Mouse (Mus musculus): Measurements from ENCODE around the gene Gm20696. TPM values are rescaled to one million over a fixed set of nuclear protein-coding genes. Genes with fewer than 3 reads are reported as not detected.
A peak's percentile ranks its signal among the peaks of the same experiment; 100 is the strongest.

Gene Gm20696
- total and polyA plus RNA-seq, 3 experiments, result 1.5 to 7.1 TPM; not detected in 1

DNA sequence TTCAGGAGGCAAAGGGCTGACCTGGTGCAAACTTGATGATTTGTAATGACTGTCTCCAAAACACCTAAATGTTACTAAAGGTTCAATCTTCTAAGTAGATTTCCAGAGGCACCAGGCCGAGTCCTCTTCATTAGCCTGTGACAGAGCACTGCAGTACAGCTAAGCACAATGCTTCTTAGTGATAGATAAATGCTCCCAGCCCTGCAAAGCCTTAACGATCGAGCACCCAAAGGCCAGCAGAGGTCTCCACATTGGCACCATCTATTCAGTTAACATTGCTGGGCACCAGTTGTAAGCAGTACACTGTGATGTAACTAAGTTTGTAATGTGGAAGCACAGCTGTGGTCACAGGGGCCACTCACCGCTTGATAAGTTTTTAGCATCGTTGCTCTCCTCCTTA lies 22.2 kb downstream of the Gm20696 start:
- no peak for ATAC-seq (ENCODE audit: extremely low read depth, insufficient number of reproducible peaks, low FRiP score, poor library complexity, severe bottlenecking)

DNA sequence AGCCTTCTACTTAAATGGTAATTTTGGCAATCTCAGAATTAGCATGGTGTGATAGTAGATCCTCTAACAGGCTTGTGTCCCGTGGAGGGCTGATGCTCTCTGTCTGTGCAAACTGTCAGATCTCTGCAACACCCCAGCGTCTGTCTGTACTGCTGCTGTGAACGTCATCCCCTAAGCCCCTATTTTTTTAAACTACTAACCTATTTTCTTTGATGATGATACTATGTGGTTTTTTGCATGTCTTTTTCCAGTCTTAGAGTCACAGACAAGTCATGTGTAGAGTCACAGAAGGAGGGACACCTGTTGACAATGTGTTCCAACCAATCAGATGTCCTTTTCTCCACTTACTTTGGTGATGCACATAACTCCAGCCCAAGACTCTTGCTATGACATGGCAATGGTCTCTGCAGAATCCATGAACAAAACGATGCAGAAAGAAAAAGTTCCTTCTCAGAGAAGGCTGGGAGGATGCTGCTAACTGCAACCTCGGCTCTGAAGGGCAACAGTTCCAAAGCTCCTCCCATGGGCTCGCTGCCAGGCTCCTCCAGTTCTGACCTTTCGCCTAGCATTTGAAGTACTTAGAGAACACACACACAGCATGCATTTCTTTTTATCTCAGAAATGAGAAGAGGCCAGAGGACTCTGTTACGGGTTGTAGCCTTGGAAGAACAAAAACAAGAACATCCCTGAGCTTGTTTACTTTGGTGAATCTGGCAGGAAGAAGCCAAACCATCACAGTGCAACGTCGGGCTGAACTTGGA lies 23.0 kb downstream of the Gm20696 start:
- TF ChIP-seq CTCF (IDR thresholded peaks at IDR 0.05; ENCODE audit: low read depth, low read length), result no peak
- no peak for TF ChIP-seq TAL1 (conservative IDR thresholded peaks at IDR 0.05; ENCODE audit: low read depth, low read length)
- TF ChIP-seq GATA2 (IDR thresholded peaks at IDR 0.05; ENCODE audit: borderline replicate concordance, low read depth, low read length), result no peak
- no peak for TF ChIP-seq GATA1 (IDR thresholded peaks at IDR 0.05; ENCODE audit: borderline replicate concordance, low read length)
- no peak for TF ChIP-seq POLR2AphosphoS5 (IDR thresholded peaks at IDR 0.05; ENCODE audit: insufficient replicate concordance, low read depth, low read length)
- H3K27me3 ChIP-seq (ENCODE audit: insufficient read depth, low read length), result no peaks in the 10 kb centered on the region
- H3K4me3 ChIP-seq (ENCODE audit: low read depth, low read length), result no peak overlapping the region
- ATAC-seq (ENCODE audit: extremely low read depth, insufficient number of reproducible peaks, low FRiP score, poor library complexity, severe bottlenecking), result no peak
- DNase-seq (ENCODE audit: low spot score), result no peak
- H3K36me3 ChIP-seq (replicated peaks), result no peaks in the 10 kb centered on the region
- H3K9me3 ChIP-seq (replicated peaks), result peaks cover 48% of the 10 kb centered on the region
- no peaks in the 10 kb centered on the region for H3K4me1 ChIP-seq (ENCODE audit: insufficient read depth, low read depth, low read length)

More for the DNA sequence above, 22.2 kb downstream of the Gm20696 start:
- H3K4me1 ChIP-seq (ENCODE audit: insufficient read depth, low read depth, low read length), result no peaks in the 10 kb centered on the region
- H3K4me3 ChIP-seq (ENCODE audit: low read depth, low read length), result no peak overlapping the region
- no peak for DNase-seq (ENCODE audit: low spot score)
- TF ChIP-seq CTCF (IDR thresholded peaks at IDR 0.05; ENCODE audit: low read depth, low read length) (no peak), POLR2AphosphoS5 (IDR thresholded peaks at IDR 0.05; ENCODE audit: insufficient replicate concordance, low read depth, low read length) (no peak), TAL1 (conservative IDR thresholded peaks at IDR 0.05; ENCODE audit: low read depth, low read length) (no peak), GATA2 (IDR thresholded peaks at IDR 0.05; ENCODE audit: borderline replicate concordance, low read depth, low read length) (no peak), GATA1 (IDR thresholded peaks at IDR 0.05; ENCODE audit: borderline replicate concordance, low read length) (no peak)
- H3K9me3 ChIP-seq (replicated peaks), result peaks cover 45% of the 10 kb centered on the region
- H3K27me3 ChIP-seq (ENCODE audit: insufficient read depth, low read length), result no peaks in the 10 kb centered on the region
- H3K36me3 ChIP-seq (replicated peaks), result no peaks in the 10 kb centered on the region

DNA sequence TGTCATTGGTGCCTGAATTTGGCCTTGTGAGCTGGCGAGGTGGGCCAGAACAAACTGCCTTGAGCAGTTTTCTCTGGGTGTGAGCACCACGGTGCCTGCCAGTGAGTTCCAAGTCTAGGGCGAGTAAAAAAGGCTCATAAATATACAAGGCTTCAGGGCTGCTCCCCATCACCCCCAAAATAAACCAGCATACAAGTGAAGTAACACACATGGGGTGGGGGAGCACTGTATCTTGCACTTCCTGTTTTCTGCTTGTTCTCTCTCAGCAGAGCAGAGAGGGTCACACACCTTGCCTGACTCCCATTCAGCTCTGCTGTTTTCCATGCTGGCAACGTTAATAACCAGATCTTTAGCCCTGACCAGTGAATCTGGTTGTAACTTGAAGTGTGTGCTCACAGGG lies 29.1 kb downstream of the Gm20696 start:
- DNase-seq (ENCODE audit: low spot score) (no peak), ATAC-seq (ENCODE audit: extremely low read depth, insufficient number of reproducible peaks, low FRiP score, poor library complexity, severe bottlenecking) (no peak)
- TF ChIP-seq TAL1 (conservative IDR thresholded peaks at IDR 0.05; ENCODE audit: low read depth, low read length) (no peak), CTCF (IDR thresholded peaks at IDR 0.05; ENCODE audit: low read depth, low read length) (no peak)
- Histone ChIP-seq H3K36me3 (replicated peaks) (no peaks in the 10 kb centered on the region), H3K4me3 (ENCODE audit: low read depth, low read length) (no peak overlapping the region), H3K27me3 (ENCODE audit: insufficient read depth, low read length) (no peaks in the 10 kb centered on the region), H3K9me3 (replicated peaks) (peaks cover 54% of the 10 kb centered on the region), H3K4me1 (ENCODE audit: insufficient read depth, low read depth, low read length) (no peaks in the 10 kb centered on the region)

DNA sequence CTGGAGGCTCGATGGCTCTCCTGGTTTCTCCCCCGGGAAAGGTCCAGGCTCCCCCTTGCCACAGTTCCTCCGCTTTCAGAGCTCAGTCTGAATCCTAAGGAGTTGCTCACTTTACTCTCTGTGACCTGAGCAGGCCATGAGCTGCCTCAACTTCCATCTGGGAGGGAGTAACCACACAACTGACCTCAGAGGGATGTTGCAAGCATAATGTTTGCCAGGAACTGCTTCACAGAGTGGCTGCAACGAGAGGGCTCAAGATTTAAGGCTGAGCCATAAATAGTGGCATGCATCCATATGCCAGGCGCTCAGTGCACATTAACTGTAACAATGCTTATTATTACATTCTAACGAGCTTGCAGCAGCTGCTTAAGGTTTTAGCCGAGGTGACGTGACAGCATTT lies 29.8 kb downstream of the Gm20696 start:
- DNase-seq (ENCODE audit: low spot score) (no peak), ATAC-seq (ENCODE audit: extremely low read depth, insufficient number of reproducible peaks, low FRiP score, poor library complexity, severe bottlenecking) (no peak)
- H3K36me3 ChIP-seq (replicated peaks), result no peaks in the 10 kb centered on the region
- H3K9me3 ChIP-seq (replicated peaks), result peaks cover 60% of the 10 kb centered on the region
- H3K27me3 ChIP-seq (ENCODE audit: insufficient read depth, low read length), result no peaks in the 10 kb centered on the region
- TF ChIP-seq POLR2AphosphoS5 (IDR thresholded peaks at IDR 0.05; ENCODE audit: insufficient replicate concordance, low read depth, low read length) (no peak), GATA1 (IDR thresholded peaks at IDR 0.05; ENCODE audit: borderline replicate concordance, low read length) (no peak), TAL1 (conservative IDR thresholded peaks at IDR 0.05; ENCODE audit: low read depth, low read length) (no peak)
- no peaks in the 10 kb centered on the region for H3K4me1 ChIP-seq (ENCODE audit: insufficient read depth, low read depth, low read length)
- no peak overlapping the region for H3K4me3 ChIP-seq (ENCODE audit: low read depth, low read length)

DNA sequence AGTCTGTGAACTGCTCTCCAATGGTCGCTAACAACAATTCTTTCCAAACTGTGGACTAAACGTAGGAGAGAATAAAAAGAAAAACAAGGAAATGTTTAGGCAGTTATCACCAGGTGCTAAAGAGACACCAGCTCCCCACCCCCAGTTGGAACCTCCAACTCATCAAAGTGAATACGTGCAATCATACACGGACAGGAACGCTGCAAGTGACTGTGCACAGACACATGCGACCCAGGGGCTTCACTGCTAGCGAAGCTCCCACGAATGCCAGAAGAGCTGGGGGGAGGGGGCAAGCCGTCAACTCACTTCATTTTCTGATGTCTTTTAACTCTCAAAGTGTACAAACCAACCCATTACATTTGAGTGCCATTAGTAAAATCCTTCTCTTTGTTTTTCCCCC lies 30.5 kb downstream of the Gm20696 start:
- no peaks in the 10 kb centered on the region for H3K4me1 ChIP-seq (ENCODE audit: insufficient read depth, low read depth, low read length)
- TF ChIP-seq GATA2 (IDR thresholded peaks at IDR 0.05; ENCODE audit: borderline replicate concordance, low read depth, low read length) (no peak), CTCF (IDR thresholded peaks at IDR 0.05; ENCODE audit: low read depth, low read length) (no peak), TAL1 (conservative IDR thresholded peaks at IDR 0.05; ENCODE audit: low read depth, low read length) (no peak), GATA1 (IDR thresholded peaks at IDR 0.05; ENCODE audit: borderline replicate concordance, low read length) (no peak), POLR2AphosphoS5 (IDR thresholded peaks at IDR 0.05; ENCODE audit: insufficient replicate concordance, low read depth, low read length) (no peak)
- no peaks in the 10 kb centered on the region for H3K36me3 ChIP-seq (replicated peaks)

DNA sequence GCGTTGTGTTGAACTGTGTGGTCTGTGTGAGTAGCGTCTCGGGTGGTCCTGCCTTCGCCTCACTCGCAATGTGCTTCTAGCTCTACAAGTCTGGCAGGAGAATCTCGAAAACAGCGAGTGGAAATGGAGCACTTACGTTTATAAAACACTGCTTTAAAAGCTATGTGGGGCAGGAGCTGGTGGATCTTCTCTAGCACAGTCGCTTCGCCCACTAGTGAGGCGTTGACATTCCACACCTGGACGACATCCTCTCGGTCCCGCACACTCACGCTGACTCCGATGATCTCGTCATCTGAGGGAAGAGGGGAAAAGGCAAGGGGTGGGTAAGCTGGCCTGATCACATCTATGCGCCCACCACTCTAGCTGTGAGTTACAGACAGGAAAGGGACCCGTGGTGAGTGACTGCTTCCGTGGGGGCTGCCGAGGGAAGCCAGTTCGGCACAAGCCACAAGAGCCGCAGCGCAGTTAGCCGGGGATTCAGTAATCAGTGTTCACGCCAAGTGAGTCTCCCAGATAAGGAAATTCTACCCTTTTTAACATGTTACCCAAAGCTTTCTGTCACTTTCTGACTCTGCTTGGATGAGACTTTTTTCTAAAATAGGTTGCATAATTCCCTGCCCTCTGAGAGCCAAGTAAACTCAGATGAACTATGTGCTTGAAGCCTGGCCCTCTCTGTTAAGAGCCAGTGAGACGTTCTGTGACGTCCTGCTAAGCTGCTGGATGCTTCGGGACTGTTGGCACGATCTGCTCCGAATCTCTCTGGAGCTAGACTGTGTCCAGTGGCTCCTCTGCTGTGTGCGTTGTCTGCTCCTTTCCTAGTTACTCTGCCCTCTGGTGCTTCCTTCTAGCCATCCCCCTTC lies 34.2 kb downstream of the Gm20696 start:
- H3K36me3 ChIP-seq (replicated peaks), result no peaks in the 10 kb centered on the region

More for the DNA sequence above, 30.5 kb downstream of the Gm20696 start:
- no peak for DNase-seq (ENCODE audit: low spot score)
- no peak for ATAC-seq (ENCODE audit: extremely low read depth, insufficient number of reproducible peaks, low FRiP score, poor library complexity, severe bottlenecking)
- no peak overlapping the region for H3K4me3 ChIP-seq (ENCODE audit: low read depth, low read length)
- no peaks in the 10 kb centered on the region for H3K27me3 ChIP-seq (ENCODE audit: insufficient read depth, low read length)
- peaks cover 64% of the 10 kb centered on the region for H3K9me3 ChIP-seq (replicated peaks)

More for the DNA sequence above, 34.2 kb downstream of the Gm20696 start:
- Histone ChIP-seq H3K27me3 (ENCODE audit: insufficient read depth, low read length) (no peaks in the 10 kb centered on the region), H3K9me3 (replicated peaks) (peaks cover 72% of the 10 kb centered on the region), H3K4me1 (ENCODE audit: insufficient read depth, low read depth, low read length) (no peaks in the 10 kb centered on the region), H3K4me3 (ENCODE audit: low read depth, low read length) (peak overlapping the region; percentile 16; the same call in 1 of the 2 replicates)
- ATAC-seq (ENCODE audit: extremely low read depth, insufficient number of reproducible peaks, low FRiP score, poor library complexity, severe bottlenecking) (no peak), DNase-seq (ENCODE audit: low spot score) (no peak)
- no peak for TF ChIP-seq POLR2AphosphoS5 (IDR thresholded peaks at IDR 0.05; ENCODE audit: insufficient replicate concordance, low read depth, low read length)
- no peak for TF ChIP-seq GATA1 (IDR thresholded peaks at IDR 0.05; ENCODE audit: borderline replicate concordance, low read length)
- no peak for TF ChIP-seq TAL1 (conservative IDR thresholded peaks at IDR 0.05; ENCODE audit: low read depth, low read length)
- no peak for TF ChIP-seq CTCF (IDR thresholded peaks at IDR 0.05; ENCODE audit: low read depth, low read length)
- TF ChIP-seq GATA2 (IDR thresholded peaks at IDR 0.05; ENCODE audit: borderline replicate concordance, low read depth, low read length), result no peak

All from G1E (cell line).